Mouse (Mus musculus) subcutaneous adipose tissue, adult 2 months (tissue): ENCODE measurements around the gene Vmn2r105. TPM values are rescaled to one million over a fixed set of nuclear protein-coding genes. Genes with fewer than 3 reads are reported as not detected.

Experiments used
- polyA plus RNA-seq: library from polyadenylated mRNA; depleted of rRNA; stranded (reverse); fragments of >200 nt; gene quantifications from 2 replicates; pipeline ENCODE4 v1.2.3, GENCODE M21; 2012; ENCODE audit warnings: low replicate concordance; rRNA removed

The Vmn2r105 gene
- not detected in 2 replicates for polyA plus RNA-seq

GRCm38 (mm10) chr17:20234952-20235351, at the start of gene Vmn2r105:
Gene Vmn2r105, minus strand, starts transcription at chr17:20235052.

GRCm38 (mm10) chr17:20182997-20183396, 51.9 kb downstream of the Vmn2r105 start, which contains the start of gene Fpr-rs6:
Gene Fpr-rs6, minus strand, starts transcription at chr17:20183097.

Other genes with a start within 250 kb of the Vmn2r105 start
- not detected in 2 replicates for gene Vmn2r104, start 186.7 kb downstream of the Vmn2r105 start, polyA plus RNA-seq
- not detected in 2 replicates for gene Fpr-rs7, start 120.8 kb downstream of the Vmn2r105 start, polyA plus RNA-seq
- not detected in 2 replicates for gene Fpr-rs6, start 52.0 kb downstream of the Vmn2r105 start, polyA plus RNA-seq
- not detected in 2 replicates for gene Vmn2r106, start 50.5 kb upstream of the Vmn2r105 start, polyA plus RNA-seq
- gene Vmn2r107, start 110.2 kb upstream of the Vmn2r105 start, polyA plus RNA-seq, result not detected in 2 replicates
- not detected in 2 replicates for gene Vmn1r224, start 179.1 kb upstream of the Vmn2r105 start, polyA plus RNA-seq
- gene Vmn2r108, start 246.3 kb upstream of the Vmn2r105 start, polyA plus RNA-seq, result not detected in 2 replicates